Mouse (Mus musculus) thymus, adult 2 months (tissue): ENCODE measurements around the gene Pde9a.

Source experiments
- CTCF ChIP-seq: fragments of 200-500 bp; IDR thresholded peaks from 2 replicates; pipeline ENCODE4 v1.5.1; 2012; ENCODE audit warnings: mild to moderate bottlenecking, control low read depth, low read length, moderate library complexity, borderline replicate concordance; ENCODE audit not compliant: control insufficient read depth, poor library complexity, insufficient read depth; ENCODE audit errors: extremely low read depth
- POLR2A ChIP-seq: fragments of 200-500 bp; IDR thresholded peaks from 2 replicates; pipeline ENCODE4 v1.6.1; 2012; ENCODE audit warnings: mild to moderate bottlenecking, low read length, control low read depth, moderate library complexity; ENCODE audit not compliant: control insufficient read depth, poor library complexity, insufficient read depth; ENCODE audit errors: extremely low read depth

GRCm38 (mm10) chr17:31384968-31385627 is 912 bp upstream of the Pde9a start:
- TF ChIP-seq POLR2A: no peak
- no peak for TF ChIP-seq CTCF
